11 mouse cellular contexts compared by ENCODE assay signal in the genomic region with DNA sequence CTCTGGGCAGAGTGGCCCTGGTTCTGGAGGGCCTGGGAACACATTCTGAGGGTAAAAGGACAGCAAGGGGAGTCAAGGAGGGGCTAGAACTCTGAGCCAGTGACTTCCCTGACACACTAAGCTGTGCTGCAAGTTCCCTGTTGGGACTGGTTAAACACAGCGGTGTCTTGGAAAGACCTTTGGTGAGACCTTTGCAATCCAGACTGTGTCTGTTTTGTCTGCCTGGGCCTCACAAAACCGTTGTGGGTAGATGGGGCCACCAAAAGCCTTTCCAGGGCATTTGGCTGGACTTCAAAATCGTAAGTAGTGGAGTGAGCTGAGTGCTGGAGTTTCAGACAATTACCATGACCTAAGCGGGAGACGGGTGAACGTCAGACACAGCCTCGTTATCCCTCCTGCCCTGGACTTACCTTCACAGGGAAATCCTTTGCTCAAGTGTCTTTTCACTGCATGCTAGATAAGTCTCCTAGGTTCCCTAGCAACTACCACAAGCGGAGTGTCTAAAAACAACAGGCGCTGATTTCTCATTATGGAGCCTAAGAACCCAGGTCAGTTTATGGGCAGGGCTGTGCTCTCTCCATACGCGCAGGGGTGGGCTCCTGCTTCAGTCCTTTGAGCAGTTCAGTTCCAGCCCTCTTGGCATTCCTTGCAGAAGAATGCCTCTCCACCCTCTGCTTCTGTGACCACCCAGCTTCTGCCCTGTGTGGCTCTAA.
DNase-seq lines count a peak whose midpoint lies in the region; ATAC-seq and TF ChIP-seq lines count a peak whose summit lies in the region.
"Had no signal": no experiment of that assay in that cellular context is flagged by ENCODE, and none has a peak within 500 bp of the region (broad histone marks: within the 10 kb centered on the region; RNA-seq: fewer than 3 reads in every experiment).

No protein-coding gene starts in this region.

- H3K27ac ChIP-seq in heart, postnatal 0 days (ENCODE audit: low read depth): no peak overlapping the region
- H3K27ac ChIP-seq in heart, adult 2 months: no peak overlapping the region
- H3K27ac ChIP-seq in forebrain, embryonic 12.5 days: 0 out of 2 replicates have a peak overlapping the region, but pooled peaks have one; percentile 36
- H3K27ac ChIP-seq in midbrain, embryonic 10.5 days (replicated peaks): peak overlapping the region; percentile 81
- H3K27ac ChIP-seq: embryonic facial prominence, embryonic 15.5 days had no signal

- intact Hi-C loops in heart, adult 2 months (cut with DNase I): loop anchor here (10.0 kb wide), 1 partner anchor 244 kb away; no protein-coding TSS in a partner anchor

- TF ChIP-seq CTCF in heart, postnatal 0 days (IDR thresholded peaks at IDR 0.05; ENCODE audit: low read depth): no peak
- no peak for TF ChIP-seq CTCF in heart, adult 2 months (IDR thresholded peaks at IDR 0.05)

- TF ChIP-seq POLR2A in heart, adult 2 months (IDR thresholded peaks at IDR 0.05; ENCODE audit: insufficient read depth, low read depth, low read length): no peak

- no peak overlapping the region for H3K9ac ChIP-seq in heart, postnatal 0 days (replicated peaks; ENCODE audit: low read depth, low read length)
- H3K9ac ChIP-seq in heart, adult 2 months (ENCODE audit: low read depth, low read length): no peak overlapping the region
- no peak overlapping the region for H3K9ac ChIP-seq in forebrain, embryonic 12.5 days
- H3K9ac ChIP-seq: embryonic facial prominence, embryonic 15.5 days had no signal

- H3K36me3 ChIP-seq in heart, postnatal 0 days (replicated peaks; ENCODE audit: control insufficient read depth, insufficient read depth, low read length): no peaks in the 10 kb centered on the region
- no peaks in the 10 kb centered on the region for H3K36me3 ChIP-seq in heart, adult 2 months (ENCODE audit: control insufficient read depth, insufficient read depth, low read length)
- no peaks in the 10 kb centered on the region for H3K36me3 ChIP-seq in forebrain, embryonic 12.5 days (replicated peaks)
- H3K36me3 ChIP-seq in midbrain, embryonic 10.5 days: no peaks in the 10 kb centered on the region
- H3K36me3 ChIP-seq: embryonic facial prominence, embryonic 15.5 days; G1E had no signal

- H3K4me2 ChIP-seq in heart, postnatal 0 days (ENCODE audit: low read depth, low read length): no peak overlapping the region
- H3K4me2 ChIP-seq in forebrain, embryonic 12.5 days: peak overlapping the region; percentile 8; the same call in 1 of the 2 replicates
- H3K4me2 ChIP-seq: embryonic facial prominence, embryonic 15.5 days had no signal

- DNase-seq in heart, postnatal 0 days (ENCODE audit: low spot score): peak; percentile 18
- DNase-seq in heart, adult 2 months: no peak
- peak; percentile 64 for DNase-seq in ZHBTc4 (ENCODE audit: low read depth, low spot score)
- peak; percentile 44 for DNase-seq in midbrain, embryonic 10.5 days (ENCODE audit: low spot score)
- no peak for DNase-seq in frontal cortex, postnatal 36 days (ENCODE audit: low spot score in 2 of 2)
- DNase-seq in thymus, postnatal 36 days: no peak
- DNase-seq in kidney, adult 11 months: no peak
- DNase-seq: right cerebral cortex, postnatal 4 days had no signal

- H3K9me3 ChIP-seq in heart, postnatal 0 days (replicated peaks; ENCODE audit: control insufficient read depth, low read length): no peaks in the 10 kb centered on the region
- H3K9me3 ChIP-seq in forebrain, embryonic 12.5 days: no peaks in the 10 kb centered on the region
- H3K9me3 ChIP-seq in midbrain, embryonic 10.5 days (replicated peaks): no peaks in the 10 kb centered on the region
- H3K9me3 ChIP-seq: embryonic facial prominence, embryonic 15.5 days; G1E had no signal

- no peak for TF ChIP-seq EP300 in heart, postnatal 0 days (IDR thresholded peaks at IDR 0.05; ENCODE audit: low read depth)
- TF ChIP-seq EP300 in heart, adult 2 months (IDR thresholded peaks at IDR 0.05; ENCODE audit: insufficient read depth, low read depth, low read length): no peak

- H3K79me2 ChIP-seq in heart, adult 2 months (replicated peaks; ENCODE audit: control insufficient read depth, insufficient read depth, low read length): no peaks in the 10 kb centered on the region

- no peaks in the 10 kb centered on the region for H3K4me1 ChIP-seq in heart, postnatal 0 days (ENCODE audit: control insufficient read depth, insufficient read depth)
- H3K4me1 ChIP-seq in heart, adult 2 months (ENCODE audit: control insufficient read depth, insufficient read depth, low read length): no peaks in the 10 kb centered on the region
- H3K4me1 ChIP-seq in forebrain, embryonic 12.5 days: peaks cover 24% of the 10 kb centered on the region
- peaks cover 23% of the 10 kb centered on the region for H3K4me1 ChIP-seq in midbrain, embryonic 10.5 days
- H3K4me1 ChIP-seq: embryonic facial prominence, embryonic 15.5 days had no signal

- H3K4me3 ChIP-seq in heart, postnatal 0 days (ENCODE audit: low read depth, low read length): no peak overlapping the region
- H3K4me3 ChIP-seq in heart, adult 2 months: no peak overlapping the region
- no peak overlapping the region for H3K4me3 ChIP-seq in forebrain, embryonic 12.5 days (replicated peaks)
- H3K4me3 ChIP-seq in midbrain, embryonic 10.5 days: no peak overlapping the region
- H3K4me3 ChIP-seq: embryonic facial prominence, embryonic 15.5 days had no signal

- peak; percentile 17; the same call in 1 of the 2 replicates for ATAC-seq in heart, postnatal 0 days (ENCODE audit: insufficient read depth, low read depth)
- ATAC-seq in forebrain, embryonic 12.5 days (ENCODE audit: low FRiP score): peak; percentile 53

- 30% methylated on average over 11 of the region's 11 CpGs for WGBS in heart, postnatal 0 days
- 48% methylated on average over 11 of the region's 11 CpGs for WGBS in heart, adult 2 months
- WGBS in forebrain, embryonic 12.5 days: 24% methylated on average over 11 of the region's 11 CpGs
- 33% methylated on average over 11 of the region's 11 CpGs for WGBS in midbrain, embryonic 10.5 days

- H3K27me3 ChIP-seq in heart, postnatal 0 days (ENCODE audit: control insufficient read depth, insufficient read depth, low read length): no peaks in the 10 kb centered on the region
- no peaks in the 10 kb centered on the region for H3K27me3 ChIP-seq in heart, adult 2 months (ENCODE audit: control insufficient read depth, insufficient read depth, low read length)
- 0 out of 2 replicates have a peak, but pooled peaks cover 9% of the 10 kb centered on the region for H3K27me3 ChIP-seq in forebrain, embryonic 12.5 days
- H3K27me3 ChIP-seq in midbrain, embryonic 10.5 days (ENCODE audit: low read depth, poor library complexity, severe bottlenecking): no peaks in the 10 kb centered on the region
- H3K27me3 ChIP-seq: embryonic facial prominence, embryonic 15.5 days had no signal

Comparison
In these comparisons a context has a peak if more than half of its experiments do, and no peak if none do; other contexts are left out.
1. DNase-seq: peak in heart, postnatal 0 days (single experiment), ZHBTc4 (single experiment) and midbrain, embryonic 10.5 days (single experiment); none in heart, adult 2 months (0 of 2), frontal cortex, postnatal 36 days (0 of 2), thymus, postnatal 36 days (0 of 2) and kidney, adult 11 months (single experiment).
2. H3K27ac ChIP-seq: peak in forebrain, embryonic 12.5 days (single experiment) and midbrain, embryonic 10.5 days (single experiment); none in heart, postnatal 0 days (single experiment) and heart, adult 2 months (single experiment).